Mouse (Mus musculus): ENCODE results near the gene Cdkal1. TPM values are rescaled to one million over a fixed set of nuclear protein-coding genes. Genes with fewer than 3 reads are reported as not detected.

Cdkal1 gene
- polyA plus RNA-seq, 1 experiment = 6.5 TPM

- Histone ChIP-seq H3K4me1 (ENCODE audit: control insufficient read depth, insufficient read depth, low read length) (no peaks in the 10 kb centered on the region), H3K27ac (ENCODE audit: insufficient read depth, low read length) (no peak overlapping the region), H3K4me3 (ENCODE audit: insufficient read depth, low read length) (no peak overlapping the region)
- TF ChIP-seq CTCF (IDR thresholded peaks at IDR 0.05; ENCODE audit: extremely low read depth, insufficient read depth, low read length) (no peak), POLR2A (IDR thresholded peaks at IDR 0.05; ENCODE audit: extremely low read depth, insufficient read depth, low read length) (no peak)
These were observed 573.9 kb downstream of the Cdkal1 start for GRCm38 (mm10) chr13:29281556-29281955.

GRCm38 (mm10) chr13:29278156-29278555, 577.3 kb downstream of the Cdkal1 start:
- Histone ChIP-seq H3K4me3 (ENCODE audit: insufficient read depth, low read length) (no peak overlapping the region), H3K27ac (ENCODE audit: insufficient read depth, low read length) (no peak overlapping the region), H3K4me1 (ENCODE audit: control insufficient read depth, insufficient read depth, low read length) (peaks cover 4% of the 10 kb centered on the region)
- TF ChIP-seq POLR2A (IDR thresholded peaks at IDR 0.05; ENCODE audit: extremely low read depth, insufficient read depth, low read length) = no peak
- no peak for TF ChIP-seq CTCF (IDR thresholded peaks at IDR 0.05; ENCODE audit: extremely low read depth, insufficient read depth, low read length)

- no peak for TF ChIP-seq CTCF (IDR thresholded peaks at IDR 0.05; ENCODE audit: extremely low read depth, insufficient read depth, low read length)
- no peak for TF ChIP-seq POLR2A (IDR thresholded peaks at IDR 0.05; ENCODE audit: extremely low read depth, insufficient read depth, low read length)
- Histone ChIP-seq H3K27ac (ENCODE audit: insufficient read depth, low read length) (no peak overlapping the region), H3K4me3 (ENCODE audit: insufficient read depth, low read length) (no peak overlapping the region), H3K4me1 (ENCODE audit: control insufficient read depth, insufficient read depth, low read length) (peaks cover 4% of the 10 kb centered on the region)
These were observed 581.2 kb downstream of the Cdkal1 start for GRCm38 (mm10) chr13:29274296-29274695.

DNA sequence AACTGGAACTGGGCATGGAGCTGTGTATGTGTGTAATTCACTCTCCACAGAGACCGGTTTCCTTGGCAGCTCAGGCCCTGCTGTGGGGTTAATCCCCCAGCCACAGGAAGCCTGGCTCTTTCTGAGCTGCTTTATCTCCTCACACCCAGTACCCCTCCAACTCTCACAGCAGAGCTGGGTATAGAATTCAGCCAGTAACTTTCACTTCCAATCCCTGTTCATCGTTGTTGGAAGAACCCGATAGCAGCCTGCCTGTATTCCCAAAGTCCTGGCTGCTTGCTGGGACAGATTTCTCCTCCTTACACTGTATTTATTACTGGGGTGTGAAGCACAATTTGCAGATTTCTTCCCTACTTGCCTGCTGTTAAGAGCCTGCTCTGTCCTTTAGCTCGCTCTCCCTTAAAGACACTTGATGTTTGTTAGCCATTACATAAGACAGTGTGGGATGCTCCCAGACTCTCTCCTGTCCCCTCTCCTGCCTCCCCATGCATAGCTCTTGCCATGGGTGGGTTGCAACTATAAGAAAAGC, 581.7 kb downstream of the Cdkal1 start:
- Histone ChIP-seq H3K27ac (ENCODE audit: insufficient read depth, low read length) (no peak overlapping the region), H3K4me3 (ENCODE audit: insufficient read depth, low read length) (no peak overlapping the region), H3K4me1 (ENCODE audit: control insufficient read depth, insufficient read depth, low read length) (peaks cover 4% of the 10 kb centered on the region)
- TF ChIP-seq CTCF (IDR thresholded peaks at IDR 0.05; ENCODE audit: extremely low read depth, insufficient read depth, low read length) = no peak
- no peak for TF ChIP-seq POLR2A (IDR thresholded peaks at IDR 0.05; ENCODE audit: extremely low read depth, insufficient read depth, low read length)

DNA sequence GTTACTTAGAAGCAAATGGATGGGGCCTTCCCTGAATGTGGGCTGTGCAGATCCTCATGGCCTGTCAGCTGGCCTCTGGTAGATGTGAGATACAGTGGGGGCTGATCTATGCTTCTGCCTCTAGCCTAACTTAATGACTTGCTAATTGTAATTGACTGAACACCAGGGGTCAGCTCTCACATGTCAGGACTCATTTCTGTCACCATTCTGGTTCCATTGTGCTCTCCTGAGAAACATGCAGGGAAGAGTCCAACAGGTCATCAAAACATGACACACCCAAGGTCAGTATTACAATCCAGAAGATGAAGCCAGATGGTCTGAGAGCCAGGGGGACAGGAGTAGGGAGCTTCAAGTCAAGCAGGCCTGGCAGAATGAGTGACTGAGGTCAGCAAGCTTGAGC, 584.0 kb downstream of the Cdkal1 start:
- Histone ChIP-seq H3K4me3 (ENCODE audit: insufficient read depth, low read length) (no peak overlapping the region), H3K27ac (ENCODE audit: insufficient read depth, low read length) (no peak overlapping the region)
- TF ChIP-seq POLR2A (IDR thresholded peaks at IDR 0.05; ENCODE audit: extremely low read depth, insufficient read depth, low read length) (no peak), CTCF (IDR thresholded peaks at IDR 0.05; ENCODE audit: extremely low read depth, insufficient read depth, low read length) (no peak)

DNA sequence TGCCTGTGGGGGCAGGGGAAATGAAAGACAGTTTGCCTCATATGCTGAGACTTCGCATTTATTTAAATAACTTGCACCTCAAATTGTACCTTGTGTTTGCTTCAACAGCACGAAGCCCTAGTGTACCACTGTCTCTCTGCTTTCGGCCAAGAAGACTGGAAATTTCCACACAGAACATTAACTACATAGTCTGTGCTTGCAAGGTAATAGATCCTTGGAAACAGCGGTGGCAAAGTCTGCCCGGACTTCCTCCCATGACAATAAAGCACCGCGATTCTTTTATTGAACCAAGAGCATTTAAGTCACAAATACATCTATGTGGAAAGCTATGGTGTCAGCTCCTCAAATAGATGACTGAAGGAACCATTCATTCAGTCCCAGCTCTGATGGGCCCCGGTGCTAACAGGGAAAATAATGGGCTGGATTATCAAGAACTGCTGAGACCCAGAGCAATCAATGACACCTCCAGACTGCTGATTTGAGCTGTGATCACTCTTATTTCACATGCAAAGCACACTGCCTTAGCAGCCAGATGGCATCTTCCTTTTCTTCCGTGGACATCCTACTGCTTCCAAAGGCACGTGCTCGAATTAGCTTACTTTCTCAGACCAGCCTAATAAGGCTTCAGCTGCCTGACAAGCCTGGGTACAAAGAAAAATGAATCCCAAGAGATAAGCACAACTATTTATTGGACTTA, 591.3 kb downstream of the Cdkal1 start:
- TF ChIP-seq CTCF (IDR thresholded peaks at IDR 0.05; ENCODE audit: extremely low read depth, insufficient read depth, low read length) (no peak), POLR2A (IDR thresholded peaks at IDR 0.05; ENCODE audit: extremely low read depth, insufficient read depth, low read length) (no peak)
- H3K4me3 ChIP-seq (ENCODE audit: insufficient read depth, low read length) = no peak overlapping the region
- H3K27ac ChIP-seq (ENCODE audit: insufficient read depth, low read length) = no peak overlapping the region
- H3K4me1 ChIP-seq (ENCODE audit: control insufficient read depth, insufficient read depth, low read length) = peaks cover 1% of the 10 kb centered on the region; the same call in 1 of the 2 replicates

More for the DNA sequence above, 584.0 kb downstream of the Cdkal1 start:
- peaks cover 4% of the 10 kb centered on the region for H3K4me1 ChIP-seq (ENCODE audit: control insufficient read depth, insufficient read depth, low read length)

DNA sequence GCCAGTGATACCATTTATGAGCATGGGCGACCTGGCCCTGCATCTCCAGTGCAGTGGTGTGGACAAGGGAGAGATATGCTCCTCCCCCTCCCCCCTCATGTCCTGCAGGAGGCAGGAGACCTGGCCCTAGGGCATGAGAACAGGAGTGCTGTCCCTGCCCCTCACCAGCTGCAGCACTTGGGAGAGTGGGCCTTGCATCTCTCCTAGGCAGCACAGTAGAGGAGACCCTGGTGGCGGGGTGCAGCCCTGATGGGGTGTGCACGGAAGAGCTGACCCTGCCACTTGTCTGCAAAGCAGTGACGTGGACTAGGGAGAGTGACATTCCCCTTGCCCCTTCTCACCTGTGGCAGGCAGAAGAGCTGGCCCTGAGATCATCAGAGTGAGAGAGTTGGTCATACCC, 593.3 kb downstream of the Cdkal1 start:
- Histone ChIP-seq H3K27ac (ENCODE audit: insufficient read depth, low read length) (no peak overlapping the region), H3K4me1 (ENCODE audit: control insufficient read depth, insufficient read depth, low read length) (peaks cover 1% of the 10 kb centered on the region; the same call in 1 of the 2 replicates), H3K4me3 (ENCODE audit: insufficient read depth, low read length) (no peak overlapping the region)
- TF ChIP-seq POLR2A (IDR thresholded peaks at IDR 0.05; ENCODE audit: extremely low read depth, insufficient read depth, low read length) (no peak), CTCF (IDR thresholded peaks at IDR 0.05; ENCODE audit: extremely low read depth, insufficient read depth, low read length) (no peak)

GRCm38 (mm10) chr13:29248535-29248934, 606.9 kb downstream of the Cdkal1 start:
- TF ChIP-seq CTCF (IDR thresholded peaks at IDR 0.05; ENCODE audit: extremely low read depth, insufficient read depth, low read length) (no peak), POLR2A (IDR thresholded peaks at IDR 0.05; ENCODE audit: extremely low read depth, insufficient read depth, low read length) (no peak)
- H3K27ac ChIP-seq (ENCODE audit: insufficient read depth, low read length) = no peak overlapping the region
- H3K4me1 ChIP-seq (ENCODE audit: control insufficient read depth, insufficient read depth, low read length) = no peaks in the 10 kb centered on the region
- H3K4me3 ChIP-seq (ENCODE audit: insufficient read depth, low read length) = no peak overlapping the region

GRCm38 (mm10) chr13:29247800-29248199, 607.7 kb downstream of the Cdkal1 start:
- Histone ChIP-seq H3K4me1 (ENCODE audit: control insufficient read depth, insufficient read depth, low read length) (no peaks in the 10 kb centered on the region), H3K27ac (ENCODE audit: insufficient read depth, low read length) (no peak overlapping the region), H3K4me3 (ENCODE audit: insufficient read depth, low read length) (no peak overlapping the region)
- TF ChIP-seq POLR2A (IDR thresholded peaks at IDR 0.05; ENCODE audit: extremely low read depth, insufficient read depth, low read length) = no peak
- no peak for TF ChIP-seq CTCF (IDR thresholded peaks at IDR 0.05; ENCODE audit: extremely low read depth, insufficient read depth, low read length)

DNA sequence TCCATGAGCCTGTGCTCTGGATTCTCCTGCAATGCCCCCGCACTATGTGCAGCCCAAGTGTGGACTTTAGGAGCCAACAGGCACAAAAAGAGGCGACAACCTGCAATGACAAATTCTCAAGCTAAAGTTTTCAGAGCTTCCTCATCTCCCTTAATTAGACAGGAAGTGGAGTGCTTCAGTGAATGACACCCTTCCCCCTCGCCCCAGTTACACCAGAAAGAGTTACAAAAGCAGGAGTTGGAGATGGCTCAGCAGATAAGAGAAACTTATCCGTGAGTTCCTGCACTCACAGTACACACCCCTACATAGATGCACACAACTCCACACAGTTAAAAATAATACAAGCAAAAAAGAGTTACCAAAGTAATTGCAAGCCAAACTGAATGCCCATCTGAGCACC, 620.4 kb downstream of the Cdkal1 start:
- H3K4me1 ChIP-seq (ENCODE audit: control insufficient read depth, insufficient read depth, low read length) = peaks cover 2% of the 10 kb centered on the region
- TF ChIP-seq CTCF (IDR thresholded peaks at IDR 0.05; ENCODE audit: extremely low read depth, insufficient read depth, low read length) (no peak), POLR2A (IDR thresholded peaks at IDR 0.05; ENCODE audit: extremely low read depth, insufficient read depth, low read length) (no peak)
- no peak overlapping the region for H3K4me3 ChIP-seq (ENCODE audit: insufficient read depth, low read length)
- H3K27ac ChIP-seq (ENCODE audit: insufficient read depth, low read length) = no peak overlapping the region
